Mouse (Mus musculus): ENCODE results near the gene 4930451I11Rik. TPM values are rescaled to one million over a fixed set of nuclear protein-coding genes. Genes with fewer than 3 reads are reported as not detected.

The 4930451I11Rik gene
- polyA plus RNA-seq, 2 experiments: not detected

GRCm38 (mm10) chr7:126843276-126843675 lies 11.8 kb upstream of the 4930451I11Rik start:
- Histone ChIP-seq H3K9ac (ENCODE audit: low read depth, low read length, severe bottlenecking) (no peak overlapping the region), H3K27me3 (ENCODE audit: control insufficient read depth, insufficient read depth, low read length) (peaks cover 13% of the 10 kb centered on the region), H3K4me1 (ENCODE audit: control insufficient read depth, insufficient read depth, low read length) (peaks cover 4% of the 10 kb centered on the region; the same call in 1 of the 2 replicates), H3K4me2 (replicated peaks; ENCODE audit: low read depth, low read length, severe bottlenecking) (no peak overlapping the region), H3K27ac (replicated peaks; ENCODE audit: low read depth, low read length) (no peak overlapping the region), H3K9me3 (ENCODE audit: control insufficient read depth, low read length) (no peaks in the 10 kb centered on the region), H3K4me3 (replicated peaks; ENCODE audit: low read length) (no peak overlapping the region), H3K36me3 (ENCODE audit: control insufficient read depth, insufficient read depth, low read length) (no peaks in the 10 kb centered on the region)
- TF ChIP-seq POLR2A (IDR thresholded peaks at IDR 0.05; ENCODE audit: borderline replicate concordance, extremely low read depth, insufficient read depth, insufficient read length): no peak
- ATAC-seq (ENCODE audit: low FRiP score, low read depth) (no peak), DNase-seq (ENCODE audit: low spot score) (no peak)
- WGBS: 80% methylated on average over 9 of the region's 9 CpGs

- Histone ChIP-seq H3K4me1 (ENCODE audit: control insufficient read depth, insufficient read depth, low read length) (no peaks in the 10 kb centered on the region), H3K9ac (ENCODE audit: low read depth, low read length, severe bottlenecking) (no peak overlapping the region), H3K27ac (replicated peaks; ENCODE audit: low read depth, low read length) (no peak overlapping the region), H3K36me3 (ENCODE audit: control insufficient read depth, insufficient read depth, low read length) (no peaks in the 10 kb centered on the region), H3K9me3 (ENCODE audit: control insufficient read depth, low read length) (no peaks in the 10 kb centered on the region), H3K4me3 (replicated peaks; ENCODE audit: low read length) (no peak overlapping the region), H3K27me3 (ENCODE audit: control insufficient read depth, insufficient read depth, low read length) (no peaks in the 10 kb centered on the region), H3K4me2 (replicated peaks; ENCODE audit: low read depth, low read length, severe bottlenecking) (no peak overlapping the region)
- no peak for TF ChIP-seq POLR2A (IDR thresholded peaks at IDR 0.05; ENCODE audit: borderline replicate concordance, extremely low read depth, insufficient read depth, insufficient read length)
- ATAC-seq (ENCODE audit: low FRiP score, low read depth) (0 out of 2 replicates have a peak, but pooled peaks have one; percentile 29), DNase-seq (ENCODE audit: low spot score) (no peak)
- 89% methylated on average over 1 of the region's 1 CpGs for WGBS
Measured at GRCm38 (mm10) chr7:126833294-126833693, 1.9 kb upstream of the 4930451I11Rik start.

GRCm38 (mm10) chr7:126832036-126832598 lies 678 bp upstream of the 4930451I11Rik start:
- Histone ChIP-seq H3K4me2 (replicated peaks; ENCODE audit: low read depth, low read length, severe bottlenecking) (peak overlapping the region; percentile 44), H3K27me3 (ENCODE audit: control insufficient read depth, insufficient read depth, low read length) (no peaks in the 10 kb centered on the region), H3K4me3 (replicated peaks; ENCODE audit: low read length) (no peak overlapping the region), H3K9me3 (ENCODE audit: control insufficient read depth, low read length) (no peaks in the 10 kb centered on the region), H3K4me1 (ENCODE audit: control insufficient read depth, insufficient read depth, low read length) (no peaks in the 10 kb centered on the region), H3K9ac (ENCODE audit: low read depth, low read length, severe bottlenecking) (no peak overlapping the region), H3K27ac (replicated peaks; ENCODE audit: low read depth, low read length) (no peak overlapping the region), H3K36me3 (ENCODE audit: control insufficient read depth, insufficient read depth, low read length) (no peaks in the 10 kb centered on the region)
- DNase-seq (ENCODE audit: low spot score): peak; percentile 77
- WGBS: under 1% methylated on average over 21 of the region's 21 CpGs
- ATAC-seq (ENCODE audit: low FRiP score, low read depth): peak; percentile 70
- TF ChIP-seq POLR2A (IDR thresholded peaks at IDR 0.05; ENCODE audit: borderline replicate concordance, extremely low read depth, insufficient read depth, insufficient read length): no peak

GRCm38 (mm10) chr7:126825952-126826351 lies 5.5 kb downstream of the 4930451I11Rik start:
- WGBS: 61% methylated on average over 5 of the region's 5 CpGs
- Histone ChIP-seq H3K9me3 (ENCODE audit: control insufficient read depth, low read length) (no peaks in the 10 kb centered on the region), H3K27me3 (ENCODE audit: control insufficient read depth, insufficient read depth, low read length) (peaks cover 24% of the 10 kb centered on the region; the same call in 1 of the 2 replicates)

DNA sequence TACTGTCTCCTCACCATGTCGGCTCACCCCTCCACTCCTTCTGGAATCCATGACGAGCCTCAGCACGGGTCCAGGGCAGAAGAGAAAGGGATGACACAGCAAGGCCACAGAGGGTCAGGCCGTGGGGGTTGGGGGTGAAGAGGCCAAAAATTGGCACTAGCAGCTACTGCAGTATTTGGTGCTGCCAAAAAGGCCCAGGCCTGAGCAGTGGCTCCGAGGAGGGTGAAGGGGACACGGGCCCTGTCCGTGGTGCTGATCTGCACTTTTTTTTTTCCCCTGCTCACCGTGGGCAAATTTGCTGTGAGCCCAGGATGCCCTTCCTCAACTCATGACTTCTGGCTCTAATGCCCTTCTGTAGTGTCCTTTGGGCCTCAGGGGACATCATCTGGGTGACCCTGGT lies 6.0 kb downstream of the 4930451I11Rik start:
- TF ChIP-seq POLR2A (IDR thresholded peaks at IDR 0.05; ENCODE audit: borderline replicate concordance, extremely low read depth, insufficient read depth, insufficient read length): no peak
- Histone ChIP-seq H3K4me3 (replicated peaks; ENCODE audit: low read length) (no peak overlapping the region), H3K9ac (ENCODE audit: low read depth, low read length, severe bottlenecking) (no peak overlapping the region), H3K27me3 (ENCODE audit: control insufficient read depth, insufficient read depth, low read length) (peaks cover 24% of the 10 kb centered on the region; the same call in 1 of the 2 replicates), H3K27ac (replicated peaks; ENCODE audit: low read depth, low read length) (no peak overlapping the region), H3K4me1 (ENCODE audit: control insufficient read depth, insufficient read depth, low read length) (0 out of 2 replicates have a peak, but pooled peaks cover 3% of the 10 kb centered on the region), H3K4me2 (replicated peaks; ENCODE audit: low read depth, low read length, severe bottlenecking) (no peak overlapping the region), H3K9me3 (ENCODE audit: control insufficient read depth, low read length) (no peaks in the 10 kb centered on the region), H3K36me3 (ENCODE audit: control insufficient read depth, insufficient read depth, low read length) (no peaks in the 10 kb centered on the region)
- 17% methylated on average over 8 of the region's 8 CpGs for WGBS
- ATAC-seq (ENCODE audit: low FRiP score, low read depth) (no peak), DNase-seq (ENCODE audit: low spot score) (peak; percentile 60)

More at GRCm38 (mm10) chr7:126825952-126826351, 5.5 kb downstream of the 4930451I11Rik start:
- no peak overlapping the region for H3K4me2 ChIP-seq (replicated peaks; ENCODE audit: low read depth, low read length, severe bottlenecking)
- ATAC-seq (ENCODE audit: low FRiP score, low read depth): no peak
- DNase-seq (ENCODE audit: low spot score): no peak
- H3K4me3 ChIP-seq (replicated peaks; ENCODE audit: low read length): no peak overlapping the region
- 0 out of 2 replicates have a peak, but pooled peaks cover 3% of the 10 kb centered on the region for H3K4me1 ChIP-seq (ENCODE audit: control insufficient read depth, insufficient read depth, low read length)
- no peak overlapping the region for H3K9ac ChIP-seq (ENCODE audit: low read depth, low read length, severe bottlenecking)
- no peak for TF ChIP-seq POLR2A (IDR thresholded peaks at IDR 0.05; ENCODE audit: borderline replicate concordance, extremely low read depth, insufficient read depth, insufficient read length)
- no peaks in the 10 kb centered on the region for H3K36me3 ChIP-seq (ENCODE audit: control insufficient read depth, insufficient read depth, low read length)
- H3K27ac ChIP-seq (replicated peaks; ENCODE audit: low read depth, low read length): no peak overlapping the region

Data from limb, embryonic 14.5 days (tissue).